Mouse (Mus musculus) liver, embryonic 15.5 days (tissue): ENCODE data around the gene Ilf2. TPM values are rescaled to one million over a fixed set of nuclear protein-coding genes. Genes with fewer than 3 reads are reported as not detected.

Experiments used
- ATAC-seq: fragments of 200-750 bp; cut with Nextera tagmentation; 2 replicates; pipeline ENCODE4 v1.8.0; 2017; ENCODE audit warnings: moderate number of reproducible peaks, mild to moderate bottlenecking, moderate library complexity; ENCODE audit not compliant: insufficient read depth
- H3K27ac ChIP-seq: fragments of 300-500 bp; sonication (generic); replicated peaks from 2 replicates; pipeline ENCODE4 v1.5.1; 2015; ENCODE audit warnings: mild to moderate bottlenecking, inconsistent platforms
- H3K27me3 ChIP-seq: fragments of 300-500 bp; sonication (generic); 2 replicates; pipeline ENCODE4 v1.6.1; 2015; ENCODE audit warnings: mild to moderate bottlenecking, inconsistent platforms
- H3K36me3 ChIP-seq: fragments of 300-500 bp; sonication (generic); replicated peaks from 2 replicates; pipeline ENCODE4 v1.6.1; 2015; ENCODE audit warnings: moderate library complexity, mild to moderate bottlenecking, inconsistent platforms
- H3K4me1 ChIP-seq: fragments of 300-500 bp; sonication (generic); replicated peaks from 2 replicates; pipeline ENCODE4 v1.6.1; 2015; ENCODE audit warnings: inconsistent platforms
- H3K4me2 ChIP-seq: fragments of 300-500 bp; sonication (generic); 2 replicates; pipeline ENCODE4 v1.6.1; 2015; ENCODE audit warnings: moderate library complexity, mild to moderate bottlenecking, inconsistent platforms
- H3K4me3 ChIP-seq: fragments of 300-500 bp; sonication (generic); replicated peaks from 2 replicates; pipeline ENCODE4 v1.5.1; 2015; ENCODE audit warnings: mild to moderate bottlenecking, inconsistent platforms
- H3K9ac ChIP-seq: fragments of 300-500 bp; sonication (generic); 2 replicates; pipeline ENCODE4 v1.6.1; 2015; ENCODE audit warnings: moderate library complexity, mild to moderate bottlenecking, inconsistent platforms
- H3K9me3 ChIP-seq: fragments of 300-500 bp; sonication (generic); replicated peaks from 2 replicates; pipeline ENCODE4 v1.6.1; 2016; ENCODE audit warnings: inconsistent platforms
- whole genome bisulfite sequencing: fragments of 180-500 bp; shearing (Covaris S2); methylation state at CpG from one replicate; pipeline ENCODE4 v1.1.7; 2015; ENCODE audit warnings: mixed read lengths; ENCODE audit not compliant: insufficient replicate concordance; 5-methylcytosine and 5-hydroxymethylcytosine counted together
- polyA plus RNA-seq: library from polyadenylated mRNA; unstranded; fragments of >200 nt; fragmentation: Nextera tagmentation; extraction: Ambion mirVana; gene quantifications from 2 replicates; pipeline ENCODE4 v1.2.1, GENCODE M21; 2015

Ilf2 gene
- polyA plus RNA-seq, 1 experiment from 2014 or later = 50.8 TPM

DNA sequence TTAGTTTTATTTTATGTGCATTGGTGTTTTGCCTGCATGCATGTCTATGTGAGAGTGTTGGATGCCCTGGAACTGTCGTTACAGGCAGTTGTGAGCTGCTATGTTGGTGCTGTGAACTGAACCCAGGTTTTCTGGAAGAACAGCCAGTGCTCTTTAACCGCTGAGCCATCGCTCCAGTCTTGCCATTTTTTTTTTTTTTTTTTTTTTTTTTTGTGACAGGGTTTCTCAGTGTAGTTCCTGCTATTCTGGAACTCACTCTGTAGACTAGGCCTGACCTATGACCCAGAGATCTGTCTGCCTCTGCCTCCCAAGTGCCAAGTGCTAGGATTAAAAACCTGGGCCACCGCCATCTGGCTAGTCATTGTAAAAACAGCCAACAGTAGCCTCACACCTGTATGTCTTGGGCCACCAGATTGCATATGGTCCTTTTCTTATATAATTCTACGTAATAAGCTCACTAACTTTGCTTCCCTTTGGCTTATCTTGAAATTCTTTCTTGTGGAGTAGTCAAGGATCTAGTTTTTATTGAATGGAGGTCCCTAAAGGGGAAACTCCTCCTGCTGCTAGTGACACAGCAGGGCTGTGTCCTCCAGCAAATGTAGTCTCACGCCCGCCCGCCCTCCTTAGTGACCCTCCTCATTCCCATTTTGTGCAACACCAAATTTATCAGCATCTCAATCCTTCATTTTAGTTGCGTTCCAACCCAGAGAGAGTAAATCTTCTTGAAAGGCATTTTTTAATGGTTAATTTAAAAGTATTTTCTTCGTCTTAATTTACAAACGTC is 30.3 kb upstream of the Ilf2 start:
- no peak for ATAC-seq
- Histone ChIP-seq H3K27ac (peak overlapping the region; percentile 53; the same call in 1 of the 2 replicates), H3K4me2 (peak overlapping the region; percentile 63), H3K4me3 (0 out of 2 replicates have a peak overlapping the region, but pooled peaks have one; percentile 36), H3K4me1 (peaks cover 20% of the 10 kb centered on the region), H3K27me3 (no peaks in the 10 kb centered on the region), H3K9me3 (no peaks in the 10 kb centered on the region), H3K9ac (no peak overlapping the region), H3K36me3 (no peaks in the 10 kb centered on the region)
- 56% methylated on average over 11 of the region's 11 CpGs for WGBS

DNA sequence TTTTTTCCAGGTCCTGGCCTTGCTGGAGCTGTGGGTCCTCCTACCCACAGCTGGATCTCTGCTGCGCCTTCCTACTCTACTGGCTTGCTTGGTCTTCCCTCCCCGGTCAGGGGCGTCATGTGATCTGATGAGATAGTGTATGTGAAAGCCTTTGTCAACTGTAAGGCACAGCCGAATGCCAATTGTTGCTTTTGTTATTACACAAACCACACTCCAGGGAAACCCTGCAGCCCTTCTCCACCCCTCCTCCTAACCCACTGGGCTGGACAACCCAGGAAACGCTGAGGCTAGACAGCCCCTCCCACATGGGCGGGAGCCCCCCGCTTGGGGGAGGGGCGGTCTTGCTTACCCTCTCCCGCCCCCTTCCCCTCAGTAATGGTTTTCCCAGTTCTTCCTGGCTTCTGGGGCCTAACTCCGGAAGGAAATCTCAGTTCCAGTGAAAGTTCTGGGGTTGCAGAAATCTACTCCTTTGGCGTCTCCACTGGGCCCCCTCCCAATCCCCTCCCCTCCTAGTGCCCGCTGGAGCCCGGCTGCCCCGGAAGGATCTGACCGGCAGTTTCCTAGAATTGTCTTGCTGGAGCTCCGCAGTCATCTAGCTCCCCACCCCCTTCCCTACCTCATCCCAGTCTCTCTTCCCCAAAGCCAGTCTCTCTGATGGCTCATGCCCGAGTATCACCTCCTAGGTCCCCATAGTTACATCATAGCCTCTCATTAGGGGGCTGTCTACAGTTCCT is 29.4 kb upstream of the Ilf2 start:
- WGBS = 3% methylated on average over 17 of the region's 17 CpGs
- H3K4me3 ChIP-seq = peak overlapping the region; percentile 36
- peak overlapping the region; percentile 34 for H3K27ac ChIP-seq
- H3K36me3 ChIP-seq = no peaks in the 10 kb centered on the region
- peak; percentile 76 for ATAC-seq
- H3K9me3 ChIP-seq = no peaks in the 10 kb centered on the region
- no peaks in the 10 kb centered on the region for H3K27me3 ChIP-seq
- 0 out of 2 replicates have a peak overlapping the region, but pooled peaks have one; percentile 9 for H3K9ac ChIP-seq
- H3K4me2 ChIP-seq = peak overlapping the region; percentile 63
- H3K4me1 ChIP-seq = peaks cover 29% of the 10 kb centered on the region

DNA sequence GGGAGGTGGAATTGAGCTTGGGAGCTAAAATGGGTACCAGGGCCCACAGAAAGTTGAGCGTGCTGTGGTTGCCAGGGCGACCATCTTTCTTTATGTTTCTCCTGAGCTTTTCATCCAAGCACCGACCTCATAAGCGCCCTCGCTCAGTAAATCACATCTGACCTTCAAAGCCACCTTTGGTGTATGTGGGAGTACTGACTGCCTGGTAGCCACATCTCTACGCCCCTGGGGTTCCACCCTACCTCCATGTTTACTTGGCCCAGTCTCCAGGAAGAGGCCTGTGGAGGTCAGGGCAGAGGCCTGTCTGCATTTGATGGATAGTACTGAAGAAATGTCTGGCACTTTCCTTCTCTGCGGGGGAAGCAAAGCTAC is 28.8 kb upstream of the Ilf2 start:
- no peak for ATAC-seq
- Histone ChIP-seq H3K9me3 (no peaks in the 10 kb centered on the region), H3K27me3 (peaks cover 3% of the 10 kb centered on the region; the same call in 1 of the 2 replicates), H3K4me1 (peaks cover 32% of the 10 kb centered on the region), H3K36me3 (no peaks in the 10 kb centered on the region), H3K4me3 (0 out of 2 replicates have a peak overlapping the region, but pooled peaks have one; percentile 36), H3K27ac (peak overlapping the region; percentile 34), H3K9ac (no peak overlapping the region), H3K4me2 (peak overlapping the region; percentile 63; the same call in 1 of the 2 replicates)
- WGBS = 51% methylated on average over 7 of the region's 7 CpGs

DNA sequence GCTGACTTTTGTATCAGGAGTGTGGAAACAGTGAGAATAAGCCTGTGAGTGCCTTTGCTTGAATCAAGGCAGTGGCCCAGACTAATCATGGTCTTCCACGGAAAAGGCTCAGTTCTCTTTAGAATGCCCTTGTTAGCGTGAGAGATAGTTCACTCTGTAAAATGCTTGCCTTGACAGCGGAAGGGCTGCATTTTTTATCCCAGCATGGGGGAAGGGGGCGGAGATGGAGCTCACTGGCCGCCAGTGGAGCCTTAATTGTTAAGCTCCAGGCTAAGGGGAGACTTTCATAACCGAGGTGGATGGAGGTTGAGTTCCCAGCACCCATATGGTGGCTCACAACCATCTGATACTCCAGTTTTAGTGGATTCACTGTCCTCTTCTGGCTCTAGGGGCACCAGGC is 27.3 kb upstream of the Ilf2 start:
- H3K27ac ChIP-seq = no peak overlapping the region
- peaks cover 32% of the 10 kb centered on the region for H3K4me1 ChIP-seq
- H3K4me2 ChIP-seq = no peak overlapping the region
- WGBS = 59% methylated on average over 6 of the region's 6 CpGs
- no peak overlapping the region for H3K9ac ChIP-seq
- no peaks in the 10 kb centered on the region for H3K36me3 ChIP-seq
- H3K9me3 ChIP-seq = no peaks in the 10 kb centered on the region
- no peak for ATAC-seq
- H3K4me3 ChIP-seq = no peak overlapping the region
- H3K27me3 ChIP-seq = peaks cover 8% of the 10 kb centered on the region; the same call in 1 of the 2 replicates

DNA sequence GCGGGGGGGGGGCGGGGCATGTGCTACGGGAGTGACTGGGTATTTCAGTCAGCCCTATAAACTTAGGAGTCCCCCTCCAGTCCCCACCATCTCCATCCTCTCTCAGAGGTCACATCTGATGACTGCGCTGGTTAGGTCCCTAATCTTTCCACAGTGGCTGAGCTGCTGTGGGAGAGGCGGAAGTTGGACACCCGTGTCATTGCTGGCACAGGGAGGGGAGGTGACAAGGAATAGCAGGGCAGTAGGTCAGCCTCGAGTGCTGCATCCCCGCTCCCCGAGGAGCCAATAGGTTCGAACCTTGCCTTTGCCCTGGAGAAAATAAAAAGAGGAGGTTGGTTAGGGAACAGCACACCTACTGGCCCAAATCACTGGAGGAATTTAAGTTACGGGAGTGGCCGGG is 25.1 kb upstream of the Ilf2 start:
- peak overlapping the region; percentile 21; the same call in 1 of the 2 replicates for H3K4me3 ChIP-seq
- peak overlapping the region; percentile 42 for H3K4me2 ChIP-seq
- H3K36me3 ChIP-seq = no peaks in the 10 kb centered on the region
- ATAC-seq = no peak
- 31% methylated on average over 12 of the region's 12 CpGs for WGBS
- H3K9ac ChIP-seq = no peak overlapping the region
- H3K9me3 ChIP-seq = no peaks in the 10 kb centered on the region
- H3K27ac ChIP-seq = no peak overlapping the region
- H3K27me3 ChIP-seq = peaks cover 8% of the 10 kb centered on the region; the same call in 1 of the 2 replicates
- H3K4me1 ChIP-seq = peaks cover 25% of the 10 kb centered on the region

DNA sequence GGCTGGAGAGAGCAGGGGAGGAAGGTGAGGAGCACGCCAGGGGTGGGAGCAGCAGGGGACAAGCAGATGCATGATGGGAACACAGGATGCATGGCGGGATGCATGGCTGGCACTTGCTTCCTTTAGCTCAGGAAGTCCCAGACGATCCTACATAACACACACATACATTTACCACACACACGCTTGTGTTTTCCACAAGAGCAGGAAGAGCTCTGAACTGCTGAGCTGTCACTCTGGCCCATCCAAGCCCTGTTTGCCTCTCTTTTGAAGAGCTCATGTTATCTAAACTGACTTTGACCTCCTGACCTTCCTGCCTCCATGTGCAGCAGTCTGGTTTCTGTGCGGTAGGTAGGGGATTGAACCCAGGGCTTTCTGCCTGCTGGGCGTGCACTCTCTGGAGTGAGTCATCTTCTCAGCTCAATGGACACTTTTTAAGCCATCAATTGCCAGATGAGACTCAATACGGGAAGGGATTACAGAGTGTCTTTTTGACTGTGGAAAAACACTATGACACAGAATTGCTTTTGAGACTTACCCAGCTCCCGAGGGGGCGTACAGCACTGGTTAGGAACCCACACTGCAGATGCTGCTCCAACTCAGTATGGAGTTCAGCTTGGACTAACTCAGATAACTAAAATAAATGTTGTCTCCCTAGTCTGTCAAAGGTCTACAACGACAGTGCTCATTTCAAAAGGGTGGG is 24.4 kb upstream of the Ilf2 start:
- Histone ChIP-seq H3K4me2 (peak overlapping the region; percentile 42), H3K4me3 (peak overlapping the region; percentile 21; the same call in 1 of the 2 replicates), H3K36me3 (no peaks in the 10 kb centered on the region), H3K9me3 (no peaks in the 10 kb centered on the region), H3K9ac (no peak overlapping the region), H3K27ac (no peak overlapping the region), H3K27me3 (peaks cover 8% of the 10 kb centered on the region; the same call in 1 of the 2 replicates), H3K4me1 (peaks cover 19% of the 10 kb centered on the region)
- WGBS = 35% methylated on average over 10 of the region's 10 CpGs
- ATAC-seq = peak; percentile 40

DNA sequence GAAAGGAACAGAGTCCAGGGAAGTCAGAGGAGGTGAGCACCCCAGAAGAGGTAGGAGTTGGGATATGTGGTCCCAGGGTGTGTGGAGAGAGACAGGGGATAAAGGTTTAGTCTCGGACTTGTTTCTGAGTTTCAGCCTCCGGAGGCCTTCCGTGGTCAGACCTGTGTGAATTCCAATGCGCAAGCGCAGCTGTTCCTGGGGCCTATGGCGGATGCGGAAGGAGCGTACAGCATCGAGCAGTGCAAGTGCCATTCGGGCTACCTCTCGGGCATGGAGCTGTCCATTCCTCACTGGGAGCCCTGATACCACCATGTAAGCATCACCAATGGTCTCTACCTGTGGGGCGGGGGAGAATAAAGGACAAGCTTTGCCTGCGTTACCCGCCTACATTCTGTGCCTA is 21.0 kb upstream of the Ilf2 start:
- no peak for ATAC-seq
- H3K9ac ChIP-seq = no peak overlapping the region

DNA sequence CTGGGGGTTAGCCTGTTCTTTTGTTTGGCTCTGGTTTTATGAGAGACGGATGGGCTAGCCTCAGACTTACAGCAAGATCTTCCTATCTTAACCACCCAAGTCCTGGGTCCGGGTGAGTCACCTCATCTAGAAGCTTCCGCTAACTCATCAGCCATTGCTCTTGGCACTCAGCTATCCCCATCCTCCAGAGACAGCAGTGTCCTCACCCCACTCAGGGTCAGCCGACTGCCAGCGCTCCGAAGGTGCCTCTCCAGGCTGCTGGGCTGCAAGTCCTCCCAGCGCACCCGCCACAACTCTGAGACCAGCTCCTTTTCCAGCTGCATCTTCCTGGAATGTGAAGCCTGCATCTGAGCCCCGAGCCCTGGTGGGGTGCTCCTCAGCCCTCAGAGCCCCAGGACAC is 16.2 kb upstream of the Ilf2 start:
- ATAC-seq = no peak
- H3K27me3 ChIP-seq = peaks cover 58% of the 10 kb centered on the region
- 72% methylated on average over 9 of the region's 9 CpGs for WGBS

More for the DNA sequence above, 21.0 kb upstream of the Ilf2 start:
- 85% methylated on average over 14 of the region's 14 CpGs for WGBS
- no peaks in the 10 kb centered on the region for H3K9me3 ChIP-seq
- H3K4me1 ChIP-seq = peaks cover 15% of the 10 kb centered on the region
- H3K27ac ChIP-seq = no peak overlapping the region
- H3K27me3 ChIP-seq = peaks cover 18% of the 10 kb centered on the region
- no peak overlapping the region for H3K4me3 ChIP-seq
- no peaks in the 10 kb centered on the region for H3K36me3 ChIP-seq
- no peak overlapping the region for H3K4me2 ChIP-seq

DNA sequence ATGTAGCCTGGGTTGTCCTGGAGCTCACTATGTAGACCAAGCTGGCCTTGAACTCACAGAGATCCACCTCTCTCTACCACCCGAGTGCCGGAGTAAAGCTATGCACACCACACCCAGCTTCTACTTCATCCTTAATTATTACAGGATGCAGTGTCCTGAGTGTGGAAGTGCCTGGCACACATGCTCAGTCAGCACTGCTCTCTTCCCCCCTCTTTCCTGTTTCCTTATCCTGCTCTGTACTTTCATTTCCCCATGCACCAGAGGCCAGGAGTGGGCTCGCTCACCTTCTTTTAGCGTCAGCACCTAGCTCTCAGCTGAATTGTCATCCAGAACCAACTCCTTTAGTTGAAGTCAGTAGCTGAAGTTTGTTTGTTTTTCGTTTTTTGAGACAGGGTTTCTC is 15.6 kb upstream of the Ilf2 start:
- Histone ChIP-seq H3K4me2 (no peak overlapping the region), H3K4me3 (no peak overlapping the region), H3K4me1 (peaks cover 6% of the 10 kb centered on the region), H3K27me3 (peaks cover 63% of the 10 kb centered on the region), H3K9me3 (no peaks in the 10 kb centered on the region), H3K9ac (no peak overlapping the region), H3K27ac (no peak overlapping the region), H3K36me3 (no peaks in the 10 kb centered on the region)
- ATAC-seq = no peak
- WGBS = 46% methylated on average over 5 of the region's 5 CpGs

More for the DNA sequence above, 16.2 kb upstream of the Ilf2 start:
- H3K9me3 ChIP-seq = no peaks in the 10 kb centered on the region
- no peak overlapping the region for H3K4me3 ChIP-seq
- H3K4me1 ChIP-seq = no peaks in the 10 kb centered on the region; the same call in 1 of the 2 replicates
- H3K9ac ChIP-seq = no peak overlapping the region
- H3K36me3 ChIP-seq = no peaks in the 10 kb centered on the region
- no peak overlapping the region for H3K4me2 ChIP-seq
- no peak overlapping the region for H3K27ac ChIP-seq

DNA sequence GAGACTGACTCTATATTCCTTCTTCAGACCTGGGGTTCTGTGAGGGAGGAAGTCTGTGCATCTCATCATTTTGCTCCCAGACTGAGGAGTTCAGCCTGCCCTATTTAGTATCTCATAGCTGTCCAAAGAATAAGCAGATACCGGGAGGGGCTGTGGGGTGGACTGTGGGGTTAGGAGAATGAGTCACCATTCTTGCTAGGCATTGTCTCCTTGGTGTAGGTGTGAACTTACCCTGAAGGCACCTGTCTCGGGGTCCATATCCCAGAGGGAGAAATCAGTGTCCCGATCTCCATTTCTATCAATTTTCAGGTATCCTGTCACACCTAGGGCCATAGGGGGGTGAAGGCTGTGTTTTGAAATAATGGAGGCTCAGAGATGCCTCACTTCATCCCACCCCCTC is 14.0 kb upstream of the Ilf2 start:
- no peaks in the 10 kb centered on the region for H3K36me3 ChIP-seq
- H3K9ac ChIP-seq = no peak overlapping the region
- no peak overlapping the region for H3K4me2 ChIP-seq
- H3K9me3 ChIP-seq = no peaks in the 10 kb centered on the region
- no peak overlapping the region for H3K4me3 ChIP-seq
- no peak for ATAC-seq
- H3K27ac ChIP-seq = no peak overlapping the region
- H3K4me1 ChIP-seq = peaks cover 17% of the 10 kb centered on the region
- WGBS = 71% methylated on average over 3 of the region's 3 CpGs
- peaks cover 80% of the 10 kb centered on the region for H3K27me3 ChIP-seq

DNA sequence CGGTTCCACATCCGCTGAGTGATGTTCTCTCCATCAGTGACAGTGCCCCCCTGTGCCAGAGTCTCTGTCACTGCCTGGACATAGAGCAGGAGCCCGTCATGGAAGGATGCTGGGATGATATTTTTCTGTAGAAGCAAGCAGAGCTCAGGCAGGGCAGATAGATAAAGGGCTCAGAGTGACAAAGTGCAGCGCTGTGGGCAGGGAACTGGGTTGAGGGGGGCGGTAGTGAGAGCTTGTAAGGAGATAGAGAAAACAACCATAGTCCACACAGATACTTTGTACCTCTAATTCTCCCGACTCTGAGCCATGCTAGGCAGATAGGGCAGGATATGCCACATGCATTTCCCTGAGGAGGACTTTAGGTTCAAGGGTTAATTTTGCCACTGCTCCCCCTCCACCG is 13.3 kb upstream of the Ilf2 start:
- peaks cover 17% of the 10 kb centered on the region for H3K4me1 ChIP-seq
- no peak overlapping the region for H3K27ac ChIP-seq
- no peak overlapping the region for H3K4me2 ChIP-seq
- H3K9ac ChIP-seq = no peak overlapping the region
- no peak overlapping the region for H3K4me3 ChIP-seq
- H3K36me3 ChIP-seq = no peaks in the 10 kb centered on the region
- ATAC-seq = no peak
- WGBS = 32% methylated on average over 7 of the region's 7 CpGs
- H3K27me3 ChIP-seq = peaks cover 84% of the 10 kb centered on the region
- no peaks in the 10 kb centered on the region for H3K9me3 ChIP-seq
